Mouse (Mus musculus): ENCODE measurements around the gene Tgoln1.

Gene Tgoln1

GRCm38 (mm10) chr6:72627276-72627675, 10.5 kb upstream of the Tgoln1 start:
- no peak for DNase-seq (ENCODE audit: low spot score)

GRCm38 (mm10) chr6:72626391-72626790, 9.6 kb upstream of the Tgoln1 start:
- DNase-seq (ENCODE audit: low spot score): no peak

DNA sequence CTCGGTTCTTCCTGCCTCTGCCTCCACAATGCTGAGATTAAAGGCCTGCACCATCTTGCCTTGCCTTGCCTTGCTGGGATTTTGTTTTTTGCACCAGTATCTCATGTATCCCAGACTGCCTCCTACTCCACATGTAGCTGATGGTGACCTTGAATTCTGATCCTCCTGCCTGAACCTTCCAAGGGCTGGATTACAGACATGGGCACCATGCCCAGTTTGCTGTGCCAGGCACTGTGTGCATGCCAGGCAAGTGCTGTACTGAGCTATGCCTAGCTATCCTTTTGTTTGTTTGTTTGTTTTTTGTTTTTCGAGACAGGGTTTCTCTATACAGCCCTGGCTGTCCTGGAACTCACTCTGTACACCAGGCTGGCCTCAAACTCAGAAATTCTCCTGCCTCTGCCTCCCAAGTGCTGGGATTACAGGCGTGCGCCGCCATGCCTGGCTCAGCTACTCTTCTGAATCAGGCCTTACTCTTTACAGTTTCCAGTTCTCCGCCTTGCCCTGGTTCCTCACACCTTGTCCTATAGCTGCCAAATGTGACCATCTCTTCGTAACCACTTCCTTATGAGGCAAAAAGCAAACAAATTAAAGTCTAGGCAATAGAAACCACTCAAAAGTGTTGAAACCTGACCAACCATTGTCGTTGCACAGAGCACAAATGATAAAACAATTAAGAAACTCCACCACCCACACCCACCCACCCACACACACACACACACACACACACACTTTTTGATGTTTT, 7.0 kb upstream of the Tgoln1 start:
- no peak for DNase-seq (ENCODE audit: low spot score)

- no peak for DNase-seq (ENCODE audit: low spot score)
Measured at GRCm38 (mm10) chr6:72622917-72623316, 6.1 kb upstream of the Tgoln1 start.

GRCm38 (mm10) chr6:72620920-72621319, 4.1 kb upstream of the Tgoln1 start:
- DNase-seq (ENCODE audit: low spot score): no peak

DNA sequence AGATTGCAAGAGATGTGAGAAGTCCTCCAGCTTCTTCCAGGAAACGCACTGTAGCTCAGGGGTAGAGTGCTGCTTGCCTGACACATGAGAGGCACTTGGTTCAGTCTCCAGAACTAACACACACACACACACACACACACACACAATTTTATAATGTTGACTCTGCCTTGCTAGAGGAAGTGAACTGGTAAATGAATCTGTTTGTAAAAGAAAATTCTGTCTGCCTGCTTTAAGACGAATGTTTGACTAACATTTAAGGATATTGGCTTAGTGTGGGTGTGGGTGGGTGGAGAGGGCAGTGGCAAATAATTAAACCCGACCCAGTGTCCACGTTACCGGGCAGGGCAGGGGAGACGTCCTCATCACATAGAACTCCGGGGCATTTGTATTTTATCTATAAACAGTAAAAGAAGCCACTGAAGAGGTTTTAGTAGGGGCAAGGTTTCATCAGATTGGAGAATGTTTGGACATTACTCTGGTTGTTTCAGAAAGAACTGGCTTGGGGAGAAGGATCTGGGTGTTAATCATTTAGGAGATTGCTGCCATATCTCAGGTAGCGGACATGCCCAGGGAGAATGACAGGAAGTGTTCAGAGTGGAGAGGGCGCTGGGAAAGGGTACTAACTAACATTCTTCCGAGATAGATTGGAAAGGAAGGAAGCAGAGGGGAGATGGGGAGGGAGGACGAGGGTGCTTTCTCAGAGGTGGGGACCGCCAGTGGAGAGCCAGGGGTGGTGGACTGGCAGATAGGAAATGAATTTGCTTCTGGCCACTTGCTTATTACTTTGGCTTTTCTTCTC, 3.1 kb upstream of the Tgoln1 start:
- DNase-seq (ENCODE audit: low spot score): peak; percentile 28

DNA sequence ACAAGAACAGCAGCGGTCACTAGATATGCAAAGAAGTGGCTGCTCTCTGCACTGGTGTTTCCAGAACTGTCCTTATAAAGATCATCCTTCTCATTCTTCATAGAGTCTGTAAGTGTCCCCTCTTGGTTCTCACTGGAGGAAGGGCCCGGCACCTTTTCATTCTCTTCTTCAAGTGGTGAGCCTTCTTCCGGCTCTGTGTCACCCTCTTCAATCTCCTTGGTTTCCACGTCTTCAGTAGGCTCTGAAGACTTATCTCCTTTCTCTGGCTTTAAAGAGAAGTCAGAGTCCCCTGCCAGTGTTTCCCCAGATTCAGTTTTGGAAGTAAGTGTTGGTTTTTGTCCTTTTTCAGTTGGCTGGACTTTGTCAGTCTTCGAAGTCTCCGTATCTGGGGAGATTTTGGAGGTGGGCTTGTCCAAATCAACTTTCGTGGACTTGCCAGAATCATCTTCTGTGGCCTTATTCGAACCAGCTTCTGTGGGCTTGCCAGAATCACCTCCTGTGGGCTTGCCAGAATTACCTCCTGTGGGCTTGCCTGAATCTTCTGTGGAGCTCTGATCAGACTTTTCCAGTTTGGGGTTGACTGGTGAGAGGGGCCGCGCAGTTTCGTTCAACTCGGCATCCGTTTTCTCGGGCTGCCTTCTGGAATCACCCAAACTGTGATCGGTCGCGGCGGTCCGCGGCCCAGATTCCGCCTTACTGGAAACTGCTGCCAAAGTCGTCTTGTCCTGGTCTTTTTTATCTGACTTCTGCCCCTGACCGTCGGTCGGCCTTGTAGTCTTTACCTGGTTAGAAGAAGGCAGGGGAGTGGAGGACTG, 1.0 kb downstream of the Tgoln1 start:
- no peak for DNase-seq (ENCODE audit: low spot score)

DNA sequence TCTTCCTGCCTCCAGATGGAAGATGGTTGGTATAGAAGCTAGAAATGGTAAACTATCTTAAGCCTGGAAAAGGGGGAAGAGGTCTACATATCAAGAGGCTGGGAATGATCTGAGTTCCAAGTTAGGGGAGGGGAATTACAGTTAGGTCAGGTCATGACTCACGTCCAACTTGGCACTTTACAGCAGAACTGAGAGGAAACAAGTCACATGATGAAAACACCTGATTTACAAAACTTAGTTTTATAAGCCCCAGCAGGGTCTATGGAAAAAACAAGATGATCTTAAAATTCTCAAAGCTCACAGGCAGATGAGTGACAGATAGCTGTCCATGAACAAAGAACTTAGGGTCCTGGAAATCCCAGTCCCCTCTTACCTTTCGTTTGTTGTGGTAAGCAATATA, 1.6 kb downstream of the Tgoln1 start:
- DNase-seq (ENCODE audit: low spot score): no peak

DNA sequence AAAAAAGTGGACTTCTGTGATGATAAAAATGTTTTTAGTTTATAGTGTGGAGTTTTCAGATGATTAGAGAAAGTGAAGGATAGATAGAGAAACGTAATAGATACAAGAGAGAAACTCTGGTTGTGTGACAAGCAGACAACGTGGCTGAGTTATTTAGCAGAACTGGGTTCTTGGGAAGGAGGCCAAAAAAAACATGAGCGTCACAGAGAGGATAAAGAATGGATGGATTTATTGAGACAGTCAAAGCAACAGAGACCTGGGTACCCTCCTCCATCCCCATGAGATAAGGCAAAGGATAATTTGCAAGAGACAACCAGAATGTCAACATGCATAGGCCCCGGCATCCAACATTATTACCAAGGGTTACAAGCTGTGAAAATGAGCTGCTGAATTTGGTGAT, 6.5 kb downstream of the Tgoln1 start:
- DNase-seq (ENCODE audit: low spot score): peak; percentile 34

GRCm38 (mm10) chr6:72608662-72609184, 8.1 kb downstream of the Tgoln1 start:
- DNase-seq (ENCODE audit: low spot score): no peak

GRCm38 (mm10) chr6:72607676-72608075, 9.1 kb downstream of the Tgoln1 start:
- no peak for DNase-seq (ENCODE audit: low spot score)

DNA sequence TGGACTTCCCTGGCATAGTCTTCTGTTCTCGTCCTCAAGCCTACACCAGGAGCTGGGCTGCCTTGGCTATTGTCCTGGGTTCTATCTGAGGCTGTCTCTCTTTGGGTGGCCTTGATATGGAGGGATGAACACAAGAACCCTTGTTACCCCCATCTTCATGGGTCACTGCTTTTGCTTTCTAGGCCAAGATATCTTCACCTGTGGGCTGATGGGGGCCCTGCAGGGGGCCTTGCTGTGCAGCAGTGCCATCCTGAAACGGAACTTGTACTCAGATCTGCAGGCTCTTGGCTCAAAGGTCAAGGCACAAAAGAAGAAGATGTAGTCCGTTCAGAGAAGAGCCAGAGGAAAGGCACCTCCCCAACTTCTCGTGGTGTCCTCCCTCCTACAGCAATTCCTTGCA, 9.7 kb downstream of the Tgoln1 start:
- DNase-seq (ENCODE audit: low spot score): no peak

DNA sequence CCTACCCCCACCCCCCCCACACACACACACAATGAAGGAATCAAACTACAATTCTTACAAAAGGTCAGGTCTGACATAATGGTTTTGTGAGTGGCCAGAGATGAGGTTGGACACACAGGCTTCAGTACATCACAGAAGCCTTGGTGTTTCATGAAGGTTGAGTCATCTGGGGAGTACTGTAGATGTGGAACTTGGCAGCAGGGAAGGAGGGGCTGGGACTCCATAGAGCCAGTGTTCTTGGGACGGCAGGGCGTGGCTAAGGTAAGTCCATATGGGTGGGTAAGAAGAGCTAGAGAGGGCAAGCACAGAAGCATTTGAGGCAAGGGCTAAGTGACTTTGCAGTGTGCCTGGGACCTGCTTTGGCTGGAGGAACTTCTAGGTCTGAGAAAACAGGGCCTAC, 12.7 kb downstream of the Tgoln1 start:
- DNase-seq (ENCODE audit: low spot score): peak; percentile 41

- peak; percentile 67 for DNase-seq (ENCODE audit: low spot score)
Measured at GRCm38 (mm10) chr6:72601732-72602131, 15.1 kb downstream of the Tgoln1 start.

DNA sequence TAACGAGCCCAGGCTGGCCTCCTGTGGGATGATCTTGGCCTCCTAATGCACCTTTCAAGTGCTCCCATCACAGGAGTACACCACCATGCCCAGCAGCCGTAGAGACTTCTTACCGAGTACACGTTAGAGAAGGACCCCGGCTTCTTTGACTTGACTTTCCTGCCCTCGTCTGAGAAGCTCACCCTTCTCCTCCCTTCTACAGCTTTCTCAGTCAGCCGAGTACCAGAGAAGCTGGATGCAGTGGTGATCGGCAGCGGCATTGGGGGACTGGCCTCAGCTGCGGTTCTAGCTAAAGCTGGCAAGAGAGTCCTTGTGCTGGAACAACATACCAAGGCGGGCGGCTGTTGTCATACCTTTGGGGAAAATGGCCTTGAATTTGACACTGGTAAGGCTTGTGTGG, 16.0 kb downstream of the Tgoln1 start:
- DNase-seq (ENCODE audit: low spot score): no peak

GRCm38 (mm10) chr6:72600216-72600615, 16.6 kb downstream of the Tgoln1 start:
- no peak for DNase-seq (ENCODE audit: low spot score)

DNA sequence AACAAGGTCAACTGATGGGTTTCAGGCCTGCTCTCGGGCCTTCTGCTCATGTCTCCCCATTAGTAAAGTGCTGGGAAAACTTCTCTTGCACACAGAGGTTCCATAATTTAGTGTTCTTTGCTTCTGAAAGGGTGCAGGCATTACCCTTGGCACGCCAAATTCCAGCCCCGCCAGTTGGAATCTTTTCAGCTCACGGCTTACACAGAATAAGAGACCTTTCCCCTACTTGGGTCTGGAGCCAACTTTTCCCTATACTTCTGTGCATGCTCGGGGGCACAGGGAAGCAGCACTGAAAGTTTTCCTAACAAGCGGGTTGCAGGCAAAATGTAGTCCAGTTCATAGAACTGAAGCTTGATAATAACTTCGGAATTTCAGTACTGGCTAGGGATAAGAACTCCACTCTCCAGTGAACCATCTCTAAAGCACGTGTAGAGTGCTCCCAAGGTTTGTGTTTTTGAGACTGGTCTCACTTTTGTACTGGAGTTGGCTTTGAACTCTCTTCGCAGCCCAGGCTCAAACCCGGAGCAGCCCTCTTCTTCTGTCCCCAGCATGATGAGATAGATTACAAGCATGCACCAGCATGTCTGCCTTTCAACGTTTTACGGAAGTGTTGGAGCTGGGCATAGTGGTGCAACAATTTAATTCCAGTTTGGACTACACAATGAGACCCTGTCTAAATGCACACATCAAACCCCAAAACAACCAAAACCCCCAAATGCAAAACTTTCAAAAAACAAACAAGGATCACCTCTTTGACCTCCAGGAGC, 17.8 kb downstream of the Tgoln1 start:
- DNase-seq (ENCODE audit: low spot score): no peak

- peak; percentile 94 for DNase-seq (ENCODE audit: low spot score)
Measured at GRCm38 (mm10) chr6:72597956-72598753, 18.6 kb downstream of the Tgoln1 start, which contains the start of the genes Elmod3 and Retsat. Gene Elmod3 (minus strand): TSS chr6:72598413. Gene Retsat (plus strand): TSS chr6:72598475.

- DNase-seq (ENCODE audit: low spot score): peak; percentile 39
Measured at GRCm38 (mm10) chr6:72597083-72597874, 19.5 kb downstream of the Tgoln1 start.

DNA sequence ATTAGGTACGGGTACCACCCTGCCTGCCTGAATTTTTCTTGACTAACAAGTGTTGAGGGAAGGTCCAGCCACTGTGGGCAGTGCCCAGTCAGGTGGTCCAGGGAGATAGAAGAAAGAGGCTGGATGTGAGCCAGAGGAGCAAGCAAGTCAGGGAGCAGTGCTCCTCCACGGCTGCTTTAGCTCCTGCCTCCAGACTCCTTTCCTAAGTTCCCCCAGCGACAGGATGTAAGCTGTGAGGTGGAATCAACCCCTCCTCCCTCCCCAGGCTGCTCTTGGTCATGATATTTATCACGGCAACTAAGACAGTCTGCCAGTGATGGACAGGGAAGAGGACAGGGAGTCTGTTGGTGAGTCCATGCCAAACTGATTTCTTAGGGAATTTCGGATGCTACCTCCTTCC, 22.9 kb downstream of the Tgoln1 start:
- DNase-seq (ENCODE audit: low spot score): no peak

Measured in MN1 (cell line).